Mouse (Mus musculus) Muller cell, postnatal 12 days (primary cell): ENCODE data around the gene Hmgb3.
A peak's percentile ranks its signal among the peaks of the same experiment; 100 is the strongest.

Source experiments
- DNase-seq: peaks from one replicate; pipeline ENCODE4 v3.0.0-alpha.2; 2015; ENCODE audit errors: inconsistent ontology term

The Hmgb3 gene

GRCm38 (mm10) chrX:71589181-71589580 is 33.5 kb downstream of the Hmgb3 start:
- no peak for DNase-seq

GRCm38 (mm10) chrX:71601052-71601611 is 45.4 kb downstream of the Hmgb3 start:
- peak; percentile 56 for DNase-seq
